Mouse (Mus musculus) liver, adult 2 months (tissue): ENCODE measurements around the gene Lcn6.
"Not testable (repeated sequence)": the region's sequence is repeated elsewhere in the genome, so short reads cannot be mapped to it uniquely, and the experiment has no call there.

ENCODE experiments used
- CTCF ChIP-seq: fragments of 200-500 bp; IDR thresholded peaks from 2 replicates; pipeline ENCODE4 v1.5.1; 2011; ENCODE audit warnings: low read depth, low read length, control low read depth
- POLR2A ChIP-seq: fragments of 200-500 bp; IDR thresholded peaks from 2 replicates; pipeline ENCODE4 v1.6.1; 2011; ENCODE audit warnings: low read length, control low read depth; ENCODE audit not compliant: insufficient read depth; ENCODE audit errors: extremely low read depth

GRCm38 (mm10) chr2:25709056-25709455 lies 32.5 kb downstream of the Lcn6 start:
- not testable (repeated sequence) for TF ChIP-seq POLR2A, CTCF
